Mouse (Mus musculus): ENCODE data around the gene Zbtb2. TPM values are rescaled to one million over a fixed set of nuclear protein-coding genes. Genes with fewer than 3 reads are reported as not detected.

The Zbtb2 gene
- polyA plus RNA-seq, 2 experiments: 12.5 to 13.7 TPM

DNA sequence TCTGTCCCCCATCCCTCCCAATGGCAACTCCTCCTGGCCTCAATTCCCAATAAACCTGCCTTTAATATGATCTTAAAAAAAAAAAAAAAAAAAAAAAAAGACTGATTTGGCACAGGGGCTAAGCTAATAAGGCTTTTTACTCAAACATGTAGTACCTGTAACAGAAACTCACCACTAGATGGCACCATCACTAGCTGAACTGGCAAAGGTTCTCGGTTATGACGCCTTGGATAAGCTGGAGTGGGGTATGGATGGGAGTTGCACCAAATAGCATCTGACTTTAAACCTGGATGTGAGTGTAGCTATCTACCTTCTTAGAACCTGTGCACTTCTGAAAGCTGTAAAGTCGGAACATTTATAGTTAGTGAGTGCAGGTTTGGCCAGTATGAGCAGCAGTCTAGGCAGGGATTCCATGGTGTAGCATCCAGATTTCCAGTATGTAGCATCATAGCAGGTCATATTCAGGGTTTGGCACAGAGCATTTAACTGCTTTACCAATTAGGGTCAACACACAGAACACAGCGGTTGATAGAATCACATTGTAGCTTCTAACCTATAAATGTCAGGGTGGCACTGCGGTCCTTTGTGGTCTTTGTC, 17.1 kb upstream of the Zbtb2 start:
- ATAC-seq (ENCODE audit: low FRiP score, low read depth) (peak; percentile 59; the same call in 1 of the 2 replicates), DNase-seq (ENCODE audit: low spot score) (peak; percentile 85)
- 54% methylated on average over 5 of the region's 5 CpGs for WGBS
- Histone ChIP-seq H3K4me1 (ENCODE audit: control insufficient read depth, insufficient read depth, low read length) (no peaks in the 10 kb centered on the region), H3K9ac (ENCODE audit: low read depth, low read length, severe bottlenecking) (no peak overlapping the region), H3K27ac (replicated peaks; ENCODE audit: low read depth, low read length) (no peak overlapping the region), H3K4me2 (replicated peaks; ENCODE audit: low read depth, low read length, severe bottlenecking) (no peak overlapping the region), H3K27me3 (ENCODE audit: control insufficient read depth, insufficient read depth, low read length) (no peaks in the 10 kb centered on the region), H3K9me3 (ENCODE audit: control insufficient read depth, low read length) (no peaks in the 10 kb centered on the region), H3K36me3 (ENCODE audit: control insufficient read depth, insufficient read depth, low read length) (peaks cover 59% of the 10 kb centered on the region), H3K4me3 (replicated peaks; ENCODE audit: low read length) (no peak overlapping the region)
- no peak for TF ChIP-seq POLR2A (IDR thresholded peaks at IDR 0.05; ENCODE audit: borderline replicate concordance, extremely low read depth, insufficient read depth, insufficient read length)

DNA sequence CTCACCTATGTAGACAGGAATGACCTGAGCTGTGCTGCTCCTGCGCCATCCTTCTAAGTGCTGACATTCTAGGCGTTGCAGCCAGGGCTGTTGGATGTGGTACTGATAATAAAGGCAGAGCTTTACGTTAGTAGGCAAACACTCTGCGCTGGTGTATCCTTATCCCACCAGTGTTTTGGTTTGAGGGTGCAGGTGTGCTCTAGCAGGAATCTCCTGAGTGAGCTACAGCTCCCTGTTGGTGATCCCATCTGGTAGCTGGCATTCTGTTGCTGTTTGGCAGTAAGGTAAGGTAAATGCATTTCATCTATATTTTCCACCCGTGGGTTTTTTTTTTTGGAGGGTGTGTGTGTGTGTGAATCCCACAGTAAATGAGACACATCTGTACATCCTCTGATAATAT, 10.2 kb upstream of the Zbtb2 start:
- TF ChIP-seq POLR2A (IDR thresholded peaks at IDR 0.05; ENCODE audit: borderline replicate concordance, extremely low read depth, insufficient read depth, insufficient read length): no peak
- Histone ChIP-seq H3K27ac (replicated peaks; ENCODE audit: low read depth, low read length) (no peak overlapping the region), H3K4me1 (ENCODE audit: control insufficient read depth, insufficient read depth, low read length) (no peaks in the 10 kb centered on the region), H3K36me3 (ENCODE audit: control insufficient read depth, insufficient read depth, low read length) (peaks cover 41% of the 10 kb centered on the region), H3K4me2 (replicated peaks; ENCODE audit: low read depth, low read length, severe bottlenecking) (no peak overlapping the region), H3K9ac (ENCODE audit: low read depth, low read length, severe bottlenecking) (no peak overlapping the region), H3K9me3 (ENCODE audit: control insufficient read depth, low read length) (no peaks in the 10 kb centered on the region), H3K27me3 (ENCODE audit: control insufficient read depth, insufficient read depth, low read length) (no peaks in the 10 kb centered on the region), H3K4me3 (replicated peaks; ENCODE audit: low read length) (no peak overlapping the region)
- 79% methylated on average over 5 of the region's 5 CpGs for WGBS
- ATAC-seq (ENCODE audit: low FRiP score, low read depth) (no peak), DNase-seq (ENCODE audit: low spot score) (no peak)

DNA sequence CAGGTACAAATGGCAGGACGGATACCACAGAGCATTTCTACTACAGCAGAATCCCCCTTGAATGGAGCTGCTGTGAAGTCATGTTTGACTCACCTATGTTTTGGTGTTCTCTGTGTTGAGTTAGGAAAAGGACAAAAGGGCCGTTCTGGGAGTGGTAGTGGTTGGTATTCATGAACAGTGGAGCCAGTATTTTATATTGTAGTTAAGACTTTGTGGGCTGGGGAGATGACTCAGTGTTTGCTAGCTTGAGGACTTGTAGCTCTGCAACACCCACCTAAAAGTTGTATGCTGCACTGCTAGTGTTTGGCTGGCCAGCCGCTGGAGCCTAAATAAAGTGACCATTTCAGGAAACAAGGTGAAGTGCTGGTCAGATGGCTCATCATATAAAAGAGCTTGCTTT, 7.4 kb upstream of the Zbtb2 start:
- Histone ChIP-seq H3K9ac (ENCODE audit: low read depth, low read length, severe bottlenecking) (no peak overlapping the region), H3K4me1 (ENCODE audit: control insufficient read depth, insufficient read depth, low read length) (peaks cover 9% of the 10 kb centered on the region), H3K4me2 (replicated peaks; ENCODE audit: low read depth, low read length, severe bottlenecking) (no peak overlapping the region), H3K27me3 (ENCODE audit: control insufficient read depth, insufficient read depth, low read length) (no peaks in the 10 kb centered on the region), H3K27ac (replicated peaks; ENCODE audit: low read depth, low read length) (no peak overlapping the region), H3K4me3 (replicated peaks; ENCODE audit: low read length) (no peak overlapping the region), H3K9me3 (ENCODE audit: control insufficient read depth, low read length) (no peaks in the 10 kb centered on the region), H3K36me3 (ENCODE audit: control insufficient read depth, insufficient read depth, low read length) (peaks cover 37% of the 10 kb centered on the region)
- TF ChIP-seq POLR2A (IDR thresholded peaks at IDR 0.05; ENCODE audit: borderline replicate concordance, extremely low read depth, insufficient read depth, insufficient read length): no peak
- ATAC-seq (ENCODE audit: low FRiP score, low read depth): no peak
- WGBS: 88% methylated on average over 3 of the region's 3 CpGs
- no peak for DNase-seq (ENCODE audit: low spot score)

DNA sequence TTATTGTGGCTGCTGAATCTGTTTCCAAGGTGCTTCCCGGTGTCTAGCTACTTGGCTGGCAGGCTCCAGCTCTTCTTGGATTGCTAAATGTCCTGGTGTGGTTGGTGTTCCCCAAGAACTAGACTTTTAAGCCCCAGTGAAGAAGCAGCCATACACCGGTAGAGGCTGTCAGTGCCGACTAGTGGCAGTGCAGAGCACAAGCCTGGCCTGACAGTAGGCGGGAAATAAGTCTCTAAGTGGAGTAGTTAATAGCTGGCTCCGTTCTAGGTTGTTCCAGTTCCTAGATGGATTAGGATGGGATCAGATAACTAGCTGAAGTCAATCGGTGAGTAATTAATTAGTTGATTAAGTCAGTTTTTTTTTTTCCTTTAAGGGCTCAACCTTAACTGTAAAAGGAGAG, 3.9 kb upstream of the Zbtb2 start:
- Histone ChIP-seq H3K27me3 (ENCODE audit: control insufficient read depth, insufficient read depth, low read length) (no peaks in the 10 kb centered on the region), H3K4me3 (replicated peaks; ENCODE audit: low read length) (no peak overlapping the region), H3K36me3 (ENCODE audit: control insufficient read depth, insufficient read depth, low read length) (peaks cover 19% of the 10 kb centered on the region), H3K9ac (ENCODE audit: low read depth, low read length, severe bottlenecking) (no peak overlapping the region), H3K9me3 (ENCODE audit: control insufficient read depth, low read length) (no peaks in the 10 kb centered on the region), H3K4me1 (ENCODE audit: control insufficient read depth, insufficient read depth, low read length) (peaks cover 19% of the 10 kb centered on the region), H3K4me2 (replicated peaks; ENCODE audit: low read depth, low read length, severe bottlenecking) (no peak overlapping the region), H3K27ac (replicated peaks; ENCODE audit: low read depth, low read length) (no peak overlapping the region)
- DNase-seq (ENCODE audit: low spot score): no peak
- TF ChIP-seq POLR2A (IDR thresholded peaks at IDR 0.05; ENCODE audit: borderline replicate concordance, extremely low read depth, insufficient read depth, insufficient read length): no peak
- no peak for ATAC-seq (ENCODE audit: low FRiP score, low read depth)
- WGBS: 54% methylated on average over 6 of the region's 6 CpGs

DNA sequence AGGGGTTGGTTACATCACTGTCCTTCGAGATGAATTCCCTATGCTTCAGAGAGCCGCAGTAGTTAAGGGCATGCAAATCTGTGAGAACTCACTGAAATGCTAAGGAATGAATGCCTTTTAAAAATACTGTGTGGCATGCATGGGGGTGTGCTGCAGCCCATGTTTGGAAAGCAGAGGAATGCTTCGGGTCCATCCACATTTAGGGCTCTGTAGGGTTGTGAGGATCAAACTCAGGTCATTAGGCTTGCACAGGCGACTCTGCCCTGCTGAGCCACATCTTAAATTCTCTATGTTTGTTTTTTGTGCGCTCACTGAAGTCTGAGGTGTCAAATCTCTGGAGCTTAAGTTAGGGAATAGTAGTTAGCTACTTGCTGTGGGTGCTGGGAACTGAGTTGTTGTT, 3.2 kb upstream of the Zbtb2 start:
- Histone ChIP-seq H3K9ac (ENCODE audit: low read depth, low read length, severe bottlenecking) (no peak overlapping the region), H3K27ac (replicated peaks; ENCODE audit: low read depth, low read length) (no peak overlapping the region), H3K9me3 (ENCODE audit: control insufficient read depth, low read length) (no peaks in the 10 kb centered on the region), H3K36me3 (ENCODE audit: control insufficient read depth, insufficient read depth, low read length) (peaks cover 15% of the 10 kb centered on the region), H3K27me3 (ENCODE audit: control insufficient read depth, insufficient read depth, low read length) (no peaks in the 10 kb centered on the region), H3K4me1 (ENCODE audit: control insufficient read depth, insufficient read depth, low read length) (peaks cover 19% of the 10 kb centered on the region), H3K4me3 (replicated peaks; ENCODE audit: low read length) (no peak overlapping the region), H3K4me2 (replicated peaks; ENCODE audit: low read depth, low read length, severe bottlenecking) (no peak overlapping the region)
- TF ChIP-seq POLR2A (IDR thresholded peaks at IDR 0.05; ENCODE audit: borderline replicate concordance, extremely low read depth, insufficient read depth, insufficient read length): no peak
- DNase-seq (ENCODE audit: low spot score): no peak
- 60% methylated on average over 5 of the region's 5 CpGs for WGBS
- no peak for ATAC-seq (ENCODE audit: low FRiP score, low read depth)

DNA sequence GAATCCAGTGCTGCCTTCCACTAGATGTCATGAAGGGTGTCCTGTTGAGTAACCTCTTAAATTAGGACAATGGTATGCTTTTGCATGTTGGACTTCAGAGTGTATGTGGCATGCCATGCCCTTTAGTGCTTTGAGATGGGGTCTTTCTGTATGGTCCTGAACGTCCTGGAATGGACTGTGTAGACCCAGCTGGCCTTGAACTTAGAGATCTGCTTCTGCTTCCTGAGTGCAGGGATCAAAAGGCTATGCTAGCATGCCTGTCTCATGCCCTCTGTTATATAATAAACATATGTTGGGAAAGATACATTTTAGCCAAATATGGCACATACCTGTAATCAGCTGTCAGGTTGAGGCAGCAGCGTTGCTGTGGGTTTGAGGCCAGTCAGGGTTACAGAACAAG, 2.6 kb upstream of the Zbtb2 start:
- TF ChIP-seq POLR2A (IDR thresholded peaks at IDR 0.05; ENCODE audit: borderline replicate concordance, extremely low read depth, insufficient read depth, insufficient read length): no peak
- no peak overlapping the region for H3K4me2 ChIP-seq (replicated peaks; ENCODE audit: low read depth, low read length, severe bottlenecking)
- no peak overlapping the region for H3K9ac ChIP-seq (ENCODE audit: low read depth, low read length, severe bottlenecking)
- ATAC-seq (ENCODE audit: low FRiP score, low read depth) (no peak), DNase-seq (ENCODE audit: low spot score) (no peak)
- no peak overlapping the region for H3K27ac ChIP-seq (replicated peaks; ENCODE audit: low read depth, low read length)
- WGBS: 57% methylated on average over 2 of the region's 2 CpGs
- peaks cover 19% of the 10 kb centered on the region for H3K4me1 ChIP-seq (ENCODE audit: control insufficient read depth, insufficient read depth, low read length)
- H3K4me3 ChIP-seq (replicated peaks; ENCODE audit: low read length): no peak overlapping the region
- H3K27me3 ChIP-seq (ENCODE audit: control insufficient read depth, insufficient read depth, low read length): no peaks in the 10 kb centered on the region
- H3K9me3 ChIP-seq (ENCODE audit: control insufficient read depth, low read length): no peaks in the 10 kb centered on the region
- H3K36me3 ChIP-seq (ENCODE audit: control insufficient read depth, insufficient read depth, low read length): peaks cover 15% of the 10 kb centered on the region

All from limb, embryonic 14.5 days (tissue).